Mouse (Mus musculus): ENCODE data around the gene Tex44.

DNA sequence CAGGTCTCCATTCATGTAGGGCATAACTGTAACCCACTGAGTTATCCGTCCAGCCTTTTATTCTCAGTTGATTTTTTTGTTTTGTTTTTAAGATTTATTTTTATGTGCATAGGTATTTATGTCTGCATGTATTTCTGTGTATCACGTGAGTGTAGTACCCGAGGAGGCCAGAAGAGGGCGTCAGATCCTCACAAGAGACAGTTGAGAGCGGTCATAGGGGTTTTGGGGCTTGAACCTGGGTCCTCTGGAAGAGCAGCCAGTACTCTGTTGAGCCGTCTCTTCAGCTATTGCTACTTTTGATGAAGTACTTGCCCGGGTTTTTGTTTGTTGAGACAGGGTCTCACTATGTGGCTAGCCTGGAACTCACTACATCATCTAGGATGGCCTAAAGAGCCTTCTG, 30.2 kb upstream of the Tex44 start:
- TF ChIP-seq POLR2A (IDR thresholded peaks at IDR 0.05; ENCODE audit: borderline replicate concordance, extremely low read depth, low read depth, low read length) (no peak), CTCF (IDR thresholded peaks at IDR 0.05; ENCODE audit: insufficient read depth, low read length) (no peak)

All from lung, adult 2 months (tissue).